Mouse (Mus musculus) cortical plate, adult 2 months (tissue): ENCODE measurements around the gene Emc10. TPM values are rescaled to one million over a fixed set of nuclear protein-coding genes. Genes with fewer than 3 reads are reported as not detected.

Experiments
- H3K27ac ChIP-seq: fragments of 200-500 bp; 2 replicates; pipeline ENCODE4 v1.5.1; 2012; ENCODE audit warnings: low read length, control low read depth, inconsistent platforms; ENCODE audit not compliant: insufficient read depth
- H3K4me1 ChIP-seq: fragments of 200-500 bp; 2 replicates; pipeline ENCODE4 v1.6.1; 2011; ENCODE audit warnings: low read length; ENCODE audit not compliant: control insufficient read depth, insufficient read depth
- H3K4me3 ChIP-seq: fragments of 200-500 bp; 2 replicates; pipeline ENCODE4 v1.5.1; 2011; ENCODE audit warnings: mild to moderate bottlenecking, low read length, control low read depth; ENCODE audit not compliant: insufficient read depth
- CTCF ChIP-seq: fragments of 200-500 bp; IDR thresholded peaks from 2 replicates; pipeline ENCODE4 v1.5.1; 2011; ENCODE audit warnings: mild to moderate bottlenecking, control low read depth, low read length; ENCODE audit not compliant: insufficient read depth; ENCODE audit errors: extremely low read depth
- POLR2A ChIP-seq: fragments of 200-500 bp; IDR thresholded peaks from 2 replicates; pipeline ENCODE4 v1.6.1; 2011; ENCODE audit warnings: mild to moderate bottlenecking, low read length, control low read depth; ENCODE audit not compliant: insufficient read depth; ENCODE audit errors: extremely low read depth
- polyA plus RNA-seq: library from polyadenylated mRNA; depleted of rRNA; stranded (reverse); fragments of >200 nt; gene quantifications from 2 replicates; pipeline ENCODE4 v1.2.3, GENCODE M21; 2012

Gene Emc10
- polyA plus RNA-seq, 1 experiment: 308 TPM

DNA sequence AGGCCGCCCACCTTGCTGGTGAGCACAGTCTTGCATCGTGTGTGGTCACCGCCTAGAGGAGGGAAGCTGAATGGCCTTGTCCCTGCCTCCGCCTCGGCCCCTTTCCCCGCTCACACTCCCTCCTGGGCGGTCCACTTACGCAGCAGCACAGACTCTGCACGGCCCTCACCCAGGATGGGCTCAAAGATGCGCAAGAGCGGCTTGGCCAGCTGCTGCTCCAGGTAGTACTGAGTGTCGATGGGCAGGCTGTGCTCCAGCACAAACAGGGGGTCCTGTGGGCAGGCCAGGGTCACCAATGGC is 37.4 kb upstream of the Emc10 start:
- TF ChIP-seq CTCF: no peak
- no peak for TF ChIP-seq POLR2A
- H3K4me3 ChIP-seq: no peak overlapping the region

DNA sequence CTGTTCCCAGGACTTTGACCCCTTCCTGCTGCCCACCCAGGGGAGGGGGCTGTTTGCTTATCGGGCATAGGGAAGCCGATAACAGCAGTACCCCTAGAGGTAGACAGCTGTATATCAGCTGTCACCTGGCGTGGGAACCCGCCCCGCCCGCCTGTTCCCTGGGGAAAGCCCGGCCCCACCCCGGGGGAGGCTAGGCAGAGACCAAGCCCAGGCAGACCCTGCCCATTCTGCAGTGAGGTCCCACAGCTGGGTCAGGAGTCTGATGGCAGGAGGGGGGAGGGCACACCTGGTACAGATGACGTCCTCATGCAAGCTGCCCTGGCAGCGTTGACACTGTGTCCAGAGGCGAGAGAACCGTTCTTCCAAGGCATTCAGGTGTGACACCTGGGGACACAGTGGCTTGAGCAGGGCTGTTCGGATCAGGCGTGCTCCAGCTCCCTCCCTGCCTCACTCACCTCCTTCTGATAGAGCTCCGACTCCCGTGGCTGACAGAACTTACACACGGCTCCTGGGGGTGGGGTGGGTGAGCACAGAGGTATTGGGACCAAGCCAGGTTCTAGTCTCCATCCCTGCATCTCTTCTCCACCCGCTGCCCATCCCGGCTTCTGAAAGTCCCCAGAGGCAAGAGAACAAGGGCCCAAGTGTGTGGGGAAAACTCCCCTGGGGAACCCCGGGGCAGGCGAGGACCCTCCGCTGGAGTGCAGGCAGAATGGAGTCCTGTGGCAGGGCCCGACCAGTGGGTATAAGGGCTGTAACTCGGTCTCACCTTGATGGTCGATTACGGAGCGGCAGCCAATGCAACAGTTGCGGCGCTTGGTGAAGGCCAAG is 36.8 kb upstream of the Emc10 start:
- peaks cover 3% of the 10 kb centered on the region for H3K4me1 ChIP-seq
- H3K4me3 ChIP-seq: no peak overlapping the region
- TF ChIP-seq POLR2A: no peak
- TF ChIP-seq CTCF: no peak
- H3K27ac ChIP-seq: no peak overlapping the region

More for the DNA sequence above, 37.4 kb upstream of the Emc10 start:
- Histone ChIP-seq H3K4me1 (peaks cover 3% of the 10 kb centered on the region), H3K27ac (no peak overlapping the region)

- H3K4me1 ChIP-seq: peaks cover 3% of the 10 kb centered on the region
- no peak within 1 kb of the TSS for H3K4me3 ChIP-seq
- TF ChIP-seq POLR2A (no peak), CTCF (no peak)
- no peak within 1 kb of the TSS for H3K27ac ChIP-seq
Measured at GRCm38 (mm10) chr7:44531946-44532732, 35.8 kb upstream of the Emc10 start, which contains the start of gene Spib. TSS of gene Spib (minus strand) at chr7:44532071.

GRCm38 (mm10) chr7:44531207-44531606 is 34.9 kb upstream of the Emc10 start:
- Histone ChIP-seq H3K4me3 (no peak overlapping the region), H3K4me1 (no peaks in the 10 kb centered on the region; the same call in 1 of the 2 replicates), H3K27ac (no peak overlapping the region)
- no peak for TF ChIP-seq CTCF

- no peak overlapping the region for H3K27ac ChIP-seq
- H3K4me1 ChIP-seq: no peaks in the 10 kb centered on the region
- no peak overlapping the region for H3K4me3 ChIP-seq
- TF ChIP-seq POLR2A: no peak
- no peak for TF ChIP-seq CTCF
Measured at GRCm38 (mm10) chr7:44530507-44530906, 34.2 kb upstream of the Emc10 start.

DNA sequence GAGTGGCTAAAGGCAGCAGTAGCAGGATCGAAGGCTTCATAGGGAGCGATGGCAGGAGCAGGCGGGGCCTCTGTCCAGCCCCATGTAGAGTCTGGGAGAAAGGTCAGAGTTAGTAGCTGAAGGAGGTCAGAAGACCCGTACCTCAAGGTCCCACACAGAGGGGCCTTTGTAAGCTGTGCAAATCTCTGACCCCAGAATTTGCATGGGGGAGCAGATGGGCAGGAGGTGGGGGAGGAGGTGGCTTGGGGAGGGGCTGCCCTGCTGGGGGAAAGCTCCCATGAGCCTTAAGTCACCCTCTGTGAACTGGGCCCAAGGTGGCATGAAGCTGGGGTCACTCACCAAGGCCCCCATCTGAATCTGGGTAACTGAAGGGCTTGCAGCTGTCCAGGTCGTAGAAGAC is 33.2 kb upstream of the Emc10 start:
- Histone ChIP-seq H3K4me3 (no peak overlapping the region), H3K27ac (no peak overlapping the region), H3K4me1 (no peaks in the 10 kb centered on the region)
- TF ChIP-seq POLR2A (no peak), CTCF (no peak)

DNA sequence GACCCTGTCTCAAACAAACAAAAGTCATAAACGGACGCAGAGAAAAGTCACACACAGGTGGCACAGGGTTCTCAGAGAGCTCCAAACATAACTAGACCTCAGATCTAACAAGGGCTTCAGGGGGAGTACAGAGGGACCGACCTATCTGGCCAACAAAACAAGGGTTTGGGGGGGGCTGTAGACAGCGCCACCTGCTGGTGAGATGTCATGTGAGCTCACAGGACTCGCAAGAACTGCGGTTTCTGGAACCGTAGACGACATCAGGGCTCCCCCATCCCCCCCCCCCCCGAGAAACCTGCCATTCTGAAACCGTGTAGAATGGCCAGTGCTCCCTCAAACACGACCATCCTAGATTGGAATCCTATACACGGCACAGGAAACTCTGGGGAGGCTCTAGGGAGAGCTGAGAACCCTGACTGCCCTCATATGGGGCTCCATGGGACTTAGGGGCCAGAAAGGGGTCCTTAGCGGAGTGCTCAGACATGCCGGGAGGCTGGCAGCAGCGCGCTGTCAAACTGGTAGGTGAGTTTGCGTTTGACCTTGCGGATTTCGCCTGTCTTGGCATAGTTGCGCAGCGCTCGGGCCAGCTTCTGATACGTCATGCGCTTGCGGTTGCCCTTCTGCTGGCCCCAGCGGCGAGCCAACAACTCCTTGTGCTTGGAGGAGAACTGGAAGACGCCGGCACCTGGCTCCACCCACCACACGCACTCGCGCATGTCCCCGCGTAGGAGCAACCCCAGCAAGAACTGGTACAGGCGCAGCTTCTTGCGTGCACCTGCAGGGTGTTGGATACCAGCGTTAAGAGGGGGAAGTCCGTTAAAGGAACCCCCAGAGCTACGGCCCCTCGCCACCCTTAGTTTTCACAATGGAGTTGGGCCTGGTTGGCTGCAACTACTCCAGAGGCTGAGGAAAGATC is 31.4 kb upstream of the Emc10 start:
- TF ChIP-seq POLR2A (peak; percentile 55; the same call in 1 of the 2 replicates), CTCF (peak; percentile 73)
- Histone ChIP-seq H3K4me3 (peak overlapping the region; percentile 27), H3K27ac (0 out of 2 replicates have a peak overlapping the region, but pooled peaks have one; percentile 7), H3K4me1 (no peaks in the 10 kb centered on the region)

GRCm38 (mm10) chr7:44526414-44527154 is 30.3 kb upstream of the Emc10 start:
- no peak overlapping the region for H3K4me3 ChIP-seq
- no peak overlapping the region for H3K27ac ChIP-seq
- no peaks in the 10 kb centered on the region for H3K4me1 ChIP-seq
- no peak for TF ChIP-seq POLR2A
